Mouse (Mus musculus) neural tube, embryonic 13.5 days (tissue): ENCODE data around the gene Dnaaf2. TPM values are rescaled to one million over a fixed set of nuclear protein-coding genes. Genes with fewer than 3 reads are reported as not detected.

Experiments used
- ATAC-seq: fragments of 200-750 bp; cut with Nextera tagmentation; 2 replicates; pipeline ENCODE4 v1.8.0; 2017; ENCODE audit warnings: low read depth, mild to moderate bottlenecking, moderate TSS enrichment, moderate library complexity
- H3K27ac ChIP-seq: fragments of 300-500 bp; sonication (generic); replicated peaks from 2 replicates; pipeline ENCODE4 v1.5.1; 2015; ENCODE audit warnings: moderate library complexity, mild to moderate bottlenecking, inconsistent platforms
- H3K27me3 ChIP-seq: fragments of 300-500 bp; sonication (generic); 2 replicates; pipeline ENCODE4 v1.6.1; 2015; ENCODE audit warnings: mild to moderate bottlenecking, inconsistent platforms
- H3K36me3 ChIP-seq: fragments of 300-500 bp; sonication (generic); 2 replicates; pipeline ENCODE4 v1.6.1; 2015; ENCODE audit warnings: mild to moderate bottlenecking, inconsistent platforms
- H3K4me1 ChIP-seq: fragments of 300-500 bp; sonication (generic); replicated peaks from 2 replicates; pipeline ENCODE4 v1.6.1; 2015; ENCODE audit warnings: inconsistent platforms
- H3K4me2 ChIP-seq: fragments of 300-500 bp; sonication (generic); 2 replicates; pipeline ENCODE4 v1.6.1; 2015; ENCODE audit warnings: inconsistent platforms, mild to moderate bottlenecking, moderate library complexity
- H3K4me3 ChIP-seq: fragments of 300-500 bp; sonication (generic); 2 replicates; pipeline ENCODE4 v1.5.1; 2015; ENCODE audit warnings: mild to moderate bottlenecking, inconsistent platforms
- H3K9ac ChIP-seq: fragments of 300-500 bp; sonication (generic); 2 replicates; pipeline ENCODE4 v1.6.1; 2015; ENCODE audit warnings: moderate library complexity, mild to moderate bottlenecking, inconsistent platforms
- H3K9me3 ChIP-seq: fragments of 300-500 bp; sonication (generic); 2 replicates; pipeline ENCODE4 v1.6.1; 2016; ENCODE audit warnings: inconsistent platforms
- whole genome bisulfite sequencing: fragments of 180-500 bp; shearing (Covaris S2); methylation state at CpG from one replicate; pipeline ENCODE4 v1.1.7; 2015; 5-methylcytosine and 5-hydroxymethylcytosine counted together
- polyA plus RNA-seq: library from polyadenylated mRNA; unstranded; fragments of >200 nt; fragmentation: Nextera tagmentation; extraction: Ambion mirVana; gene quantifications from 2 replicates; pipeline ENCODE4 v1.2.1, GENCODE M21; 2015

The Dnaaf2 gene
- polyA plus RNA-seq, 1 experiment from 2014 or later = 7.0 TPM

DNA sequence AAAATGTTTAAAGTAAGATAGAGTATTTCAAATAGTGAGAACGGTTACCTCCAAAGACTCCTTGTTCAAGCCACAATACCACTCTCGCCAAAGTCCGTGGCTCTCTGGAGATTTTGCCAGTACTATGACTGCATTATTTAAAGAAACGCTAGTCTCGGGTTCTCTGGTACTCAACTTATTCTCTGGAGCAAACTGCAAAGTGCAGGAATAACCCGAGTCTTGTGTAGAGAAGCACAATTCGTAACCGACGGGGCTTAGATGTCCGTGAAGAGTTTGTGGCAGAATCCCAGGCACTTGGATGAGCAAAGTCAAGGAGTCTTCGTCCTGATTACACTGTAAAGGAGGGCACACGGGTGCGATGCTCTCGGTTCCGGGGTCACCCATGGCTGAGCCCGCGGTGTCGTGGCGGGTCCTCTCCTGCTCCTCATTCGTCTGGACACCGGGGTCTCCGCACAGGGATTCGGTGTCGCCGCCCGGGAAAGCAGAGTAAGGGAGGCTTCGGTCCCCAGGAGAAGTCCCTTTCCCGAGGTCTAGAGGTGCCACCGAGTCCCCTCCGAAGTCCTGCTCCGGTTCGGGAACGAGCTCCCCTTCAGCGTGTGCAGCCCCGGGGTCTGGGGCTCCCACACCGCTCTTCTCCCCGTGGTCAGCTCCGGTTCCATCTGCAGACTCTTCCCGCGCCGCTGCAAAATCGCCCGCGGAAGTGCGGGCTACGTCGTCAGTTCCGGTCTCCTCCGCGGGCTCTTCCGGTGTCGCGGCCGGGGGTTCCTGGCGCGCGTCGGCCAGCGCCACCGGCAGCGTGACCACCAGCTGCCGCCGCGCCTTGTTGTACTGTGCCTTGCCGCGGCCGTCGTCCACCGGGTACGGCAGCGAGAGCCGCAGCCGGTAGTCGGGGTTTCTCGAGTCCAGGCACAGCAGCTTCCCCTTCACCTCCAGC, 1.5 kb downstream of the Dnaaf2 start, which contains the start of gene Gm49383:
Gm49383 (minus strand) TSS at position 661 of the 934 bp plus-strand sequence.
- H3K27ac ChIP-seq = peak within 1 kb of the TSS; percentile 94
- H3K4me3 ChIP-seq = peak within 1 kb of the TSS; percentile 84
- peaks cover 33% of the 10 kb centered on the region for H3K4me1 ChIP-seq
- WGBS = under 1% methylated on average over 75 of the region's 75 CpGs
- no peaks in the 10 kb centered on the region for H3K9me3 ChIP-seq
- peak within 1 kb of the TSS; percentile 97 for H3K4me2 ChIP-seq
- peaks cover 11% of the 10 kb centered on the region for H3K36me3 ChIP-seq
- H3K9ac ChIP-seq = peak within 1 kb of the TSS; percentile 88
- no peaks in the 10 kb centered on the region for H3K27me3 ChIP-seq
- ATAC-seq = peak; percentile 88

DNA sequence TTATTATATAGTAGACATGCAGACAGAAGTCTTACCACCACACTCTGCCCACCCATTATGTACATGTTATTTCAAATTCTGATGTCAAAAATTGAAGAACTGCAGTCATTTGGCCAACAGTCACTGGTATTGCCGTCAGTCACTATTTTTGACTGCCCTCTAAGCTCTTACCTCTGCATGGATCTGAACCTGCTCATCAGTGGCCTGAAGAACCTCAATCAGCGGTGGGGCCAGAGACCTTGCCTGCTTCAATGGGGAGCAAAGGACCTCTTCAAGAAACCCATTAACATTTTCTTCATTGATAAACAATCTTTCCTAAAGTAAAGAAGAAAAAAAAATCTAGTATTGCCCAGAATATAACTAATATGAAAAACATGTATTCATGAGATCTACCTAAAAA, 5.6 kb downstream of the Dnaaf2 start:
- Histone ChIP-seq H3K4me2 (no peak overlapping the region), H3K9ac (no peak overlapping the region), H3K36me3 (peaks cover 24% of the 10 kb centered on the region), H3K4me3 (no peak overlapping the region), H3K27ac (no peak overlapping the region), H3K27me3 (no peaks in the 10 kb centered on the region), H3K4me1 (peaks cover 18% of the 10 kb centered on the region), H3K9me3 (no peaks in the 10 kb centered on the region)
- 94% methylated on average over 2 of the region's 2 CpGs for WGBS
- ATAC-seq = no peak

DNA sequence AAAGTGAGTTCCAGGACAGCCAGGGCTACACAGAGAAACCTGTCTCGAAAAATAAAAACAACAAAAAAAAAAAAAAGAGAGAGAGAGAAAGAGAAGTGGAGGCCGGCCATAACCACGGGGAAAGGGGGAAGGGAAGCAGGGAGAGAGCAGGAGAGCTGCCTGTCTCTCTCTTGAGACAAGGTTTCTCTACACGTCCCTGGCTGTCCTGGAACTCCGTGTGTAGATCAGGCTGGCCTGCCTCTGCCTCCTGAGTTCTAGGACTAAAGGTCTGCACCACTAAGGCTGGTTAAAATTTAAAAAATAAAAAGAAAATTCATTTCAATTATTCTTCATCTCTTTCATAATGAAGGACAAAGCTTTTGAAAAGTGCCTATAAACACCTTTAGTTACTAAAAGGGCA, 6.8 kb downstream of the Dnaaf2 start:
- ATAC-seq = no peak
- Histone ChIP-seq H3K27ac (no peak overlapping the region), H3K36me3 (peaks cover 29% of the 10 kb centered on the region), H3K4me2 (no peak overlapping the region), H3K4me3 (no peak overlapping the region), H3K27me3 (no peaks in the 10 kb centered on the region), H3K9ac (no peak overlapping the region), H3K4me1 (peaks cover 26% of the 10 kb centered on the region), H3K9me3 (no peaks in the 10 kb centered on the region)
- WGBS = 92% methylated on average over 5 of the region's 5 CpGs

DNA sequence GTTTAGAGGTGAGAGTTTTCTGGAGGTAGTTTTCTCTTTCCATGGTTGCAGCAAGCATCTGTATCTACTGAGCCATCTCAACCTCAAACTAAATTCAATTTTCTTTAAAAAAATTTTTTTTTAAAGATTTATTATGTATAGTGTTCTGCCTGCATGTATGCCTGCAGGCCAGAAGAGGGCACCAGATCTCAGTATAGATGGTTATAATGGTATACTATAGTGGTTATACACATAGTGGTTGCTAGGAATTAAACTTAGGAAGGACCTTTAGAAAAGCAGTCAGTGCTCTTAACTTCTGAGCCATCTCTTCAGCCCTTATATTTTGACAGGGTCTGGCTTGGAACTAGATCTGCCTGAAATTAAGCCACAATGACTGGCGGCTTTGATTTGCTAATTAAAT, 7.7 kb downstream of the Dnaaf2 start:
- no peak for ATAC-seq
- no peak overlapping the region for H3K27ac ChIP-seq

DNA sequence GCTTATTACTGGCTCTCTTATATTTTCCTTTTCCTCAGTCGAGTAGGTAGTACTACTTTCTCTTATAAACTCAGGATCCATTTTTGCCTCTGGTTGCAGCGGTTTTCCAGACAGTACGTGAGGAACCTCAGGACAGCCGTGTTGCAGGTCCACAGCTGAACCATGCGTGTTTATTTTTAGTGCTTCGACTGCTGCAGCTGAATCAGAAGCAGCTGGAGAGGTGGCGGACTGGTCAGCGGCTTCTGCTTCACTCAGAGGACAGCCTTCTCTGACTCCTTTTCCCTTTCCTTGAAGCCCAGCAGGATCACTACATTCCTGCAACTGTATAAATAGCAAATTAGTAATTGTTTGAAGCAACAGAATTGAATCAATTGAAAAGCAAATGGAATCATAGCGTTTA, 8.2 kb downstream of the Dnaaf2 start:
- Histone ChIP-seq H3K4me1 (peaks cover 22% of the 10 kb centered on the region), H3K4me3 (no peak overlapping the region), H3K4me2 (no peak overlapping the region), H3K27ac (no peak overlapping the region), H3K36me3 (peaks cover 29% of the 10 kb centered on the region), H3K27me3 (no peaks in the 10 kb centered on the region), H3K9me3 (no peaks in the 10 kb centered on the region), H3K9ac (no peak overlapping the region)
- WGBS = 88% methylated on average over 9 of the region's 9 CpGs
- ATAC-seq = no peak

More for the DNA sequence above, 7.7 kb downstream of the Dnaaf2 start:
- Histone ChIP-seq H3K4me3 (no peak overlapping the region), H3K9ac (no peak overlapping the region), H3K4me1 (peaks cover 21% of the 10 kb centered on the region), H3K4me2 (no peak overlapping the region), H3K27me3 (no peaks in the 10 kb centered on the region), H3K36me3 (peaks cover 29% of the 10 kb centered on the region), H3K9me3 (no peaks in the 10 kb centered on the region)
- 94% methylated on average over 1 of the region's 1 CpGs for WGBS

DNA sequence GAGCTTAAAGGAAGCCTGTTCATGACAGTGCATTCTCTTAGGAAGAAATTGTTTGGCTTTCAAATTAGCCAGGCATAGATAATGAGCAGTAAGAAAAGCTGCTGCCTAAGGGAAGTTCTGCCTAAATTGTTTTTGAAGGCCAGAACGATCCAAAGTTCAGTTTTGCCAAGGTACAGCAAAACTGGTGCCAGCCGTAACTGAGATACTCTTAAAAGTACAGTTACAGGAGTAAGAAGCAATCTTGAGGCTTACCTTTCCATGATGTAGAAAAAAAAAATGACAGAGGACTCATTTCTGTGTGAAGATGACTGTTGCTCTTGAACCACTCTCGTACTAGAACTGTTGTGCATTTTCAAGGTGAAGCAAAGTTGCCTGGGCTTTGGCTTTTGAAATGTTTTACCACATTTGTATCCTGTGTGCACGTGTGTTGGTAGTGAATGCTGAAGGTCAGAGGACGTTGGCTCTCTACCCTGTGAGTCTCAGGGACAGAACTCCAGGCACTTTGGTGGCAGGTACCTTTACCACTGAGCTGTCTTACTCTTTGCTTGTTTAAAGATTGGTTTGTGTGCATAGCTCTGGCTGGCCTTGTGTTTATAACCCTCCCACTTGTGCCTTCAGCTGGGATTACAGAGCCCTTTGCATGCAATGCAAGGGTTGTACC, 11.3 kb downstream of the Dnaaf2 start:
- H3K36me3 ChIP-seq = peaks cover 33% of the 10 kb centered on the region
- no peak overlapping the region for H3K27ac ChIP-seq
- ATAC-seq = no peak
- H3K27me3 ChIP-seq = no peaks in the 10 kb centered on the region
- no peak overlapping the region for H3K4me3 ChIP-seq
- H3K4me1 ChIP-seq = peaks cover 31% of the 10 kb centered on the region
- WGBS = 78% methylated on average over 5 of the region's 5 CpGs
- H3K9me3 ChIP-seq = no peaks in the 10 kb centered on the region
- H3K4me2 ChIP-seq = no peak overlapping the region
- 0 out of 2 replicates have a peak overlapping the region, but pooled peaks have one; percentile 1 for H3K9ac ChIP-seq

DNA sequence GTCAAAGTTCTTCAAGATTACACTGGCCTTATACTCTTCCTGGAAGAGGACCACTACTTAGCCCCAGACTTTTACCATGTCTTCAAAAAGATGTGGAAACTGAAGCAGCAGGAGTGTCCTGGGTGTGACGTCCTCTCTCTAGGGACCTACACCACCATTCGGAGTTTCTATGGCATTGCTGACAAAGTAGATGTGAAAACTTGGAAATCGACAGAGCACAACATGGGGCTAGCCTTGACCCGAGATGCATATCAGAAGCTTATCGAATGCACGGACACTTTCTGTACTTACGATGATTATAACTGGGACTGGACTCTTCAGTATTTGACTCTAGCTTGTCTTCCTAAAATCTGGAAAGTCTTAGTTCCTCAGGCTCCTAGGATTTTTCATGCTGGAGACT, 12.9 kb downstream of the Dnaaf2 start:
- Histone ChIP-seq H3K9ac (peak overlapping the region; percentile 91), H3K4me1 (peaks cover 31% of the 10 kb centered on the region), H3K27ac (no peak overlapping the region), H3K4me2 (peak overlapping the region; percentile 96), H3K9me3 (no peaks in the 10 kb centered on the region), H3K36me3 (peaks cover 37% of the 10 kb centered on the region), H3K27me3 (no peaks in the 10 kb centered on the region), H3K4me3 (peak overlapping the region; percentile 88)
- WGBS = 78% methylated on average over 7 of the region's 7 CpGs
- ATAC-seq = no peak

DNA sequence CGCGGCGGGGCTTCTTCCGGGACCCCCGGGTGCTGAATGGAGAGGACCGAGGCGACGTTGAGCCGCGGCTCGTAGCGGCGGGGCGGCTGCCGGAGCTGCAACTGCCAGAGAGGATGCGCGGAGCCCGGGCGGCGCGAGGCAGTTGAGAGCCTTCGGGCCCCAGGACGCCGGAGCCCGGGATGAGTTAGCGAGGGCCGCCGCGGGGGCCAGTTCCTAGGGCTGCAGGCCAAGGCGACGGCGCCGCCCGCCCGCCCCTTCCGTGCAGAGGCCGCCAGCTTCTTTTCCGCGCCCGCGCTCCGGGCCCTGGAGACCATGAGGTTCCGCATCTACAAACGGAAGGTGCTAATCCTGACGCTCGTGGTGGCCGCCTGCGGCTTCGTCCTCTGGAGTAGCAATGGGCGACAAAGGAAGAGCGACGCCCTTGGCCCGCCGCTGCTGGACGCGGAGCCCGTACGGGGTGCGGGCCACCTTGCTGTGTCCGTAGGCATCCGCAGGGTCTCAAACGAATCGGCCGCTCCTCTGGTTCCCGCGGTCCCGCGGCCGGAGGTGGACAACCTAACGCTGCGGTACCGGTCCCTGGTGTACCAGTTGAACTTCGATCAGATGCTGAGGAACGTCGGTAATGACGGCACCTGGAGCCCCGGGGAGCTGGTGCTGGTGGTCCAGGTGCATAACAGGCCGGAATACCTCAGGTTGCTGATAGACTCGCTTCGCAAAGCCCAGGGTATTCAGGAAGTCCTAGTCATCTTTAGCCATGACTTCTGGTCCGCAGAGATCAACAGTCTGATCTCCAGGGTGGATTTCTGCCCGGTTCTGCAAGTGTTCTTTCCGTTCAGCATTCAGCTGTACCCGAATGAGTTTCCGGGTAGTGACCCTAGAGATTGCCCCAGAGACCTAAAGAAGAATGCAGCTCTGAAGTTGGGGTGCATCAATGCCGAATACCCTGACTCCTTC, 13.6 kb downstream of the Dnaaf2 start:
- peak overlapping the region; percentile 91 for H3K9ac ChIP-seq
- H3K27me3 ChIP-seq = no peaks in the 10 kb centered on the region
- H3K9me3 ChIP-seq = no peaks in the 10 kb centered on the region
- peak overlapping the region; percentile 96 for H3K4me2 ChIP-seq
- peak overlapping the region; percentile 95 for H3K27ac ChIP-seq
- 2% methylated on average over 62 of the region's 86 CpGs for WGBS
- peaks cover 29% of the 10 kb centered on the region for H3K36me3 ChIP-seq
- H3K4me3 ChIP-seq = peak overlapping the region; percentile 88
- H3K4me1 ChIP-seq = peaks cover 31% of the 10 kb centered on the region
- ATAC-seq = peak; percentile 74

DNA sequence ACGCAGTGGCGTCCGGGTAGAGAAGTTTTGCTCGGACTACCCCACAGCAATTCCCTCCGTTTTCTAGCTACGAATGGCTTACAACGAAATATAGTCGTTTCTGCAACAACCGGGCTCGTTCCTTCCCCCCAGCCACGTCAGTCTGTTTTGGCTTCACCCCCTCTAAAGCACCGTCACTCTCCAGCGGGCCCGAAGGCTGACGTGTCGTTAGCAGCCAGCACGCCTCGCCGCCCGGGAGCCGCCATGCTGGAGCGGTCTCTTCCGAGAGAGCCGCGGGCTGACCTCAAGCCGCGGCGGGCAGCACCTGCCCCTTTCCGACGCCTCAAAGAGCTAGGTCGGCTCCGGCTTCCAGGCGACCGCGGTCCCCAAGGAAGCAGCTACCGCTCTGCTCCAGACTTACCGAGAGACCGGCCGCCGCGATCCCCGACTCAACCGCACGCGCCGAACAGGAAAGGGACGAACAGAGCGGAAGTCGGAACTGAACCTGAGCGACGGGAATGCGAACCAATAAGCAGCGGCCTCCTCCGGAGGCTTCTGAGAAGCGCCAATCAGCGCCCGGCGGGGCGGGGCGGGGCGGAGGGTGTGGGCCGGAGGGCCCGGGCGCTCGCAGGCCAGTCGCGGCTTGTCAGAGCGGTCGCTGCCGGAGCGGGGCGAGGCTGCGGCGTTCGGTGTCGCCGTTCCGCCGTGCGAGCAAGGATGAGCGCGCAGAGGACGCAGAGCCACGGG, 14.5 kb downstream of the Dnaaf2 start, which contains the start of the genes Rpl36al and Mgat2:
Rpl36al (minus strand) TSS at position 501 of the 726 bp plus-strand sequence.
Mgat2 (plus strand) TSS at position 575 of the 726 bp plus-strand sequence.
- H3K4me3 ChIP-seq = peak within 1 kb of the TSS; percentile 88
- no peaks in the 10 kb centered on the region for H3K27me3 ChIP-seq
- peak within 1 kb of the TSS; percentile 96 for H3K4me2 ChIP-seq
- H3K9ac ChIP-seq = peak within 1 kb of the TSS; percentile 91
- H3K4me1 ChIP-seq = peaks cover 31% of the 10 kb centered on the region
- no peaks in the 10 kb centered on the region for H3K9me3 ChIP-seq
- peak; percentile 99 for ATAC-seq
- WGBS = under 1% methylated on average over 83 of the region's 84 CpGs
- H3K36me3 ChIP-seq = peaks cover 23% of the 10 kb centered on the region; the same call in 1 of the 2 replicates
- H3K27ac ChIP-seq = peak within 1 kb of the TSS; percentile 95

DNA sequence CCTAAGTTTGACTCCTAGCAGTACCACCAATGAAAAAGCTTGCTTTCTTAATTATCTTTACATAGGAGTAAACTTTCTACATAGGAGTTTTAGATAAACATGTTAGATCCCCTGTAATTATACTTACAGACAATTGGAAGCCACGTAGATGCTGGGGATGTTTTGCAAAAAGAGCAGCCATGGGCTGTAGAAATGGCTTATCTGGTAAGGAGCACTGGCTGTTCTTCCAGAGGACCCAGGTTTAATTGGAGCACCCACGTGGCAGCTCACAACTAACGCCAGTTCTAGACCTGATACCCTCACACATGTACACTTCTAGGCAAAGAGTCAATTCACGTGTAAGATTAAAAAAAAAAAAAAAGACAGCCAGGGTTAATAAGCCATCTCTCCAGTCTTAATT, 16.4 kb downstream of the Dnaaf2 start:
- H3K36me3 ChIP-seq = peaks cover 12% of the 10 kb centered on the region; the same call in 1 of the 2 replicates
- no peak overlapping the region for H3K27ac ChIP-seq
- no peak for ATAC-seq
- peaks cover 19% of the 10 kb centered on the region for H3K4me1 ChIP-seq
- H3K4me3 ChIP-seq = no peak overlapping the region
- H3K9me3 ChIP-seq = no peaks in the 10 kb centered on the region
- H3K27me3 ChIP-seq = no peaks in the 10 kb centered on the region
- no peak overlapping the region for H3K9ac ChIP-seq
- no peak overlapping the region for H3K4me2 ChIP-seq
- 90% methylated on average over 4 of the region's 4 CpGs for WGBS

DNA sequence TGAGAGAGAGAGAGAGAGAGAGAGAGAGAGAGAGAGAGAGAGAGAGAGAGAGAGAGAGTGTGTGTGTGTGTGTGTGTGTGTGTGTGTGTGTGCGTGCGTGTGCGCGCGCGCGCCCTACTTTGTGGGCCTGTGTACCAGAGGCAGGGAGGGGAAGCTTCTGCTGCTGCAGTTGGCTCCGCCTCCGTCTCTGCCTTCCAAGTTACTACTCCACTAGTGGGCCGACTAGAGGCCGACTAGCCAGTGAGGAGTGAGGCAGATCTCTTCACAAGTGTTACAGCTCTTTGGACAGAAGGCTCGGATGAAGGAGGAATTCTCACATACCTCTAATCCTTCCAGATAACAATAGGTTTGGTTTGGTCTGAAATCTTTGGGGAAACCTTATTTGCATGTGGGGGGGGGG, 18.9 kb downstream of the Dnaaf2 start:
- 77% methylated on average over 12 of the region's 12 CpGs for WGBS

More for the DNA sequence above, 18.9 kb downstream of the Dnaaf2 start:
- Histone ChIP-seq H3K27me3 (no peaks in the 10 kb centered on the region), H3K4me2 (no peak overlapping the region), H3K4me1 (peaks cover 6% of the 10 kb centered on the region), H3K9ac (no peak overlapping the region), H3K27ac (no peak overlapping the region), H3K36me3 (peaks cover 12% of the 10 kb centered on the region; the same call in 1 of the 2 replicates), H3K4me3 (no peak overlapping the region), H3K9me3 (no peaks in the 10 kb centered on the region)
- ATAC-seq = no peak
